Mouse (Mus musculus) G1E (cell line): ENCODE data around the gene Gm35134.
"Not testable (repeated sequence)": the region's sequence is repeated elsewhere in the genome, so short reads cannot be mapped to it uniquely, and the experiment has no call there.

ENCODE experiments used
- CTCF ChIP-seq: IDR thresholded peaks from 2 replicates; pipeline ENCODE4 v1.5.1; 2012; ENCODE audit warnings: low read depth, low read length, inconsistent platforms, mixed read lengths
- GATA1 ChIP-seq: IDR thresholded peaks from 2 replicates; pipeline ENCODE4 v1.6.1; 2012; ENCODE audit warnings: borderline replicate concordance, low read length, inconsistent platforms, mixed read lengths
- POLR2AphosphoS5 ChIP-seq: IDR thresholded peaks from 2 replicates; pipeline ENCODE4 v1.6.1; 2012; ENCODE audit warnings: low read depth, low read length, inconsistent platforms; ENCODE audit not compliant: insufficient replicate concordance
- TAL1 ChIP-seq: conservative IDR thresholded peaks from 2 replicates; pipeline ENCODE4 v1.6.1; 2012; ENCODE audit warnings: low read depth, low read length, inconsistent platforms, mixed read lengths

GRCm38 (mm10) chrY:19112707-19113106, at the start of gene Gm35134:
- TF ChIP-seq CTCF, GATA1, POLR2AphosphoS5, TAL1: not testable (repeated sequence)
